Mouse (Mus musculus): ENCODE data around the gene Vmn1r1.

GRCm38 (mm10) chr1:182191816-182192545 lies 27.7 kb upstream of the Vmn1r1 start:
- no peak for TF ChIP-seq CTCF (IDR thresholded peaks at IDR 0.05; ENCODE audit: low read depth, low read length)
- no peak for TF ChIP-seq GATA1 (IDR thresholded peaks at IDR 0.05; ENCODE audit: borderline replicate concordance, low read length)
- no peak for TF ChIP-seq TAL1 (conservative IDR thresholded peaks at IDR 0.05; ENCODE audit: low read depth, low read length)
- no peak for TF ChIP-seq GATA2 (IDR thresholded peaks at IDR 0.05; ENCODE audit: borderline replicate concordance, low read depth, low read length)
